Mouse (Mus musculus): ENCODE results near the gene Cttnbp2nl. TPM values are rescaled to one million over a fixed set of nuclear protein-coding genes. Genes with fewer than 3 reads are reported as not detected.

Gene Cttnbp2nl
- polyA plus RNA-seq, 1 experiment from 2014 or later = 55.7 TPM

DNA sequence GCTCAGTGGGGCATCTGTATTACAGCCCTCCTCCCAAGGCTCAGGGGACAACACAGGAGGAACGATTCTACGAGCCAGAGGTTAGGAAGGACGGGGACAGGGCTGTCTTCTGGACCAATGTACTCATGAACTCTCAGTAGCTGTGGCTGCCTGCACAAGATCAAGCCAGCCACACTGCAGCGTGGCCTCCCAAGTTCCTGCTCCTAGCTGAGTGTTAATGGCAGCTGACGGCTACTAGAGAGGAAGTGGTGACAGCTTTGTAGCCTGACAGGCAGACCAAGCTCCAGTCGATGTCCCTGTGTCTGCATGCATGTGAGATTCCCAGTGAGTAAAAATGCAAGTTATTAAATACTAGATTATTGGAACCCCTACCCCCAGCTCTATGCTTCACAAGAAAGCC lies 51.6 kb downstream of the Cttnbp2nl start:
- Histone ChIP-seq H3K27me3 (ENCODE audit: control insufficient read depth, insufficient read depth, low read length) (no peaks in the 10 kb centered on the region), H3K27ac (ENCODE audit: low read depth, low read length) (no peak overlapping the region), H3K9me3 (ENCODE audit: control insufficient read depth, low read length) (no peaks in the 10 kb centered on the region), H3K4me2 (ENCODE audit: low read depth) (no peak overlapping the region), H3K4me3 (ENCODE audit: low read depth, low read length) (no peak overlapping the region), H3K9ac (ENCODE audit: low read length) (no peak overlapping the region), H3K36me3 (ENCODE audit: control insufficient read depth, insufficient read depth, low read length) (peaks cover 17% of the 10 kb centered on the region), H3K4me1 (ENCODE audit: control insufficient read depth, insufficient read depth, low read length) (0 out of 2 replicates have a peak, but pooled peaks cover 3% of the 10 kb centered on the region)
- WGBS = 70% methylated on average over 6 of the region's 6 CpGs
- no peak for ATAC-seq (ENCODE audit: insufficient read depth, low FRiP score, low TSS enrichment)
- DNase-seq (ENCODE audit: low spot score) = no peak

DNA sequence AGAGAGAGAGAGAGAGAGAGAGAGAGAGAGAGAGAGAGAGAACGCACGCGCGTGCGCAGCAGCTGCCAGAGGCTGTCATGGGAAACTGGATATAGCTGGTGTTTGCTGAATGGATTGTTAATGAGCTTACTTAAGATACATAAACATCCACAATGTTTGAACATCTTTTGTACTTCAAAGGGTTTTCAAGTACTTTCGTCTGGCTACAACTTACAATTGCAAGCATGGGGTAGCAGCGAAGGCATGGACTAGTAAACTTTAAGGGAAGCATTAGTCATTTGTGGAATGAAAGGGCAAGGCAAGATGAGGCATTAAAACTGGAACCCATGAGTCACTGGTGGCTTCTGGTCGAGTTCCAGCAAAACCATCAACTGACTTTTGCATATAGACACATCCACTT lies 52.4 kb downstream of the Cttnbp2nl start:
- ATAC-seq (ENCODE audit: insufficient read depth, low FRiP score, low TSS enrichment) (no peak), DNase-seq (ENCODE audit: low spot score) (no peak)
- no peaks in the 10 kb centered on the region for H3K9me3 ChIP-seq (ENCODE audit: control insufficient read depth, low read length)
- 0 out of 2 replicates have a peak, but pooled peaks cover 3% of the 10 kb centered on the region for H3K4me1 ChIP-seq (ENCODE audit: control insufficient read depth, insufficient read depth, low read length)
- H3K4me3 ChIP-seq (ENCODE audit: low read depth, low read length) = no peak overlapping the region
- H3K27me3 ChIP-seq (ENCODE audit: control insufficient read depth, insufficient read depth, low read length) = no peaks in the 10 kb centered on the region
- H3K36me3 ChIP-seq (ENCODE audit: control insufficient read depth, insufficient read depth, low read length) = peaks cover 10% of the 10 kb centered on the region
- H3K4me2 ChIP-seq (ENCODE audit: low read depth) = no peak overlapping the region
- H3K27ac ChIP-seq (ENCODE audit: low read depth, low read length) = no peak overlapping the region
- 87% methylated on average over 8 of the region's 8 CpGs for WGBS
- no peak overlapping the region for H3K9ac ChIP-seq (ENCODE audit: low read length)

DNA sequence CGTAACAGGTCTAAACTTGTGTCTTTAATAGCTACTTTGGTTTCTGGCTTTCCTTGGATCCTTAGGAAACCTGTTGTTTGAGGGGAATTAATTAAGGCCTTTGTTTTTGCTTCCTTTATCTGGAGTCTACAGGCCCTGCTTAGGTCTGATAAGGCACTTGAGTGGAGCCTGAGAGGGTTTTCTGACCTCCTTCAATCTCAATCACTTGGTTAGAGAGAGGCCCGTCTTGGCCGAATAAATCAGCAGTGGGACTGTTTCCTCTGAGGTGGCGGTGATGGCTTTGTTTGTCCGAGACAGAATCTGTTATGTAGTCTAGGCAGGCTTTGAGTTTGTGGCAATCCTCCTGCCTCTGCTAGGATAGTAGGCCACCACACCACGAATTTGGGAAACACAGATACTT lies 55.4 kb downstream of the Cttnbp2nl start:
- Histone ChIP-seq H3K4me2 (ENCODE audit: low read depth) (no peak overlapping the region), H3K9me3 (ENCODE audit: control insufficient read depth, low read length) (no peaks in the 10 kb centered on the region), H3K9ac (ENCODE audit: low read length) (no peak overlapping the region), H3K4me3 (ENCODE audit: low read depth, low read length) (no peak overlapping the region), H3K4me1 (ENCODE audit: control insufficient read depth, insufficient read depth, low read length) (0 out of 2 replicates have a peak, but pooled peaks cover 3% of the 10 kb centered on the region), H3K27ac (ENCODE audit: low read depth, low read length) (no peak overlapping the region), H3K27me3 (ENCODE audit: control insufficient read depth, insufficient read depth, low read length) (no peaks in the 10 kb centered on the region), H3K36me3 (ENCODE audit: control insufficient read depth, insufficient read depth, low read length) (no peaks in the 10 kb centered on the region)
- ATAC-seq (ENCODE audit: insufficient read depth, low FRiP score, low TSS enrichment) (no peak), DNase-seq (ENCODE audit: low spot score) (no peak)
- WGBS = 53% methylated on average over 6 of the region's 6 CpGs

GRCm38 (mm10) chr3:104995707-104996106 lies 57.2 kb downstream of the Cttnbp2nl start:
- H3K27ac ChIP-seq (ENCODE audit: low read depth, low read length) = no peak overlapping the region
- H3K9ac ChIP-seq (ENCODE audit: low read length) = no peak overlapping the region
- no peaks in the 10 kb centered on the region for H3K27me3 ChIP-seq (ENCODE audit: control insufficient read depth, insufficient read depth, low read length)
- 85% methylated on average over 7 of the region's 7 CpGs for WGBS
- H3K4me3 ChIP-seq (ENCODE audit: low read depth, low read length) = no peak overlapping the region
- 0 out of 2 replicates have a peak, but pooled peaks cover 3% of the 10 kb centered on the region for H3K4me1 ChIP-seq (ENCODE audit: control insufficient read depth, insufficient read depth, low read length)
- DNase-seq (ENCODE audit: low spot score) (no peak), ATAC-seq (ENCODE audit: insufficient read depth, low FRiP score, low TSS enrichment) (no peak)
- H3K4me2 ChIP-seq (ENCODE audit: low read depth) = no peak overlapping the region
- H3K9me3 ChIP-seq (ENCODE audit: control insufficient read depth, low read length) = no peaks in the 10 kb centered on the region
- no peaks in the 10 kb centered on the region for H3K36me3 ChIP-seq (ENCODE audit: control insufficient read depth, insufficient read depth, low read length)

GRCm38 (mm10) chr3:104994415-104994841 lies 58.5 kb downstream of the Cttnbp2nl start:
- Histone ChIP-seq H3K4me3 (ENCODE audit: low read depth, low read length) (no peak overlapping the region), H3K4me2 (ENCODE audit: low read depth) (no peak overlapping the region; the same call in 1 of the 2 replicates), H3K9me3 (ENCODE audit: control insufficient read depth, low read length) (no peaks in the 10 kb centered on the region), H3K36me3 (ENCODE audit: control insufficient read depth, insufficient read depth, low read length) (no peaks in the 10 kb centered on the region), H3K27me3 (ENCODE audit: control insufficient read depth, insufficient read depth, low read length) (no peaks in the 10 kb centered on the region), H3K9ac (ENCODE audit: low read length) (peak overlapping the region; percentile 28; the same call in 1 of the 2 replicates), H3K4me1 (ENCODE audit: control insufficient read depth, insufficient read depth, low read length) (0 out of 2 replicates have a peak, but pooled peaks cover 3% of the 10 kb centered on the region), H3K27ac (ENCODE audit: low read depth, low read length) (peak overlapping the region; percentile 56; the same call in 1 of the 2 replicates)
- ATAC-seq (ENCODE audit: insufficient read depth, low FRiP score, low TSS enrichment) (no peak), DNase-seq (ENCODE audit: low spot score) (no peak)
- WGBS = 53% methylated on average over 3 of the region's 3 CpGs

- Histone ChIP-seq H3K4me1 (ENCODE audit: control insufficient read depth, insufficient read depth, low read length) (0 out of 2 replicates have a peak, but pooled peaks cover 3% of the 10 kb centered on the region), H3K9ac (ENCODE audit: low read length) (peak overlapping the region; percentile 28), H3K9me3 (ENCODE audit: control insufficient read depth, low read length) (no peaks in the 10 kb centered on the region), H3K27me3 (ENCODE audit: control insufficient read depth, insufficient read depth, low read length) (no peaks in the 10 kb centered on the region), H3K36me3 (ENCODE audit: control insufficient read depth, insufficient read depth, low read length) (no peaks in the 10 kb centered on the region), H3K4me2 (ENCODE audit: low read depth) (no peak overlapping the region), H3K27ac (ENCODE audit: low read depth, low read length) (no peak overlapping the region), H3K4me3 (ENCODE audit: low read depth, low read length) (no peak overlapping the region)
- 26% methylated on average over 4 of the region's 4 CpGs for WGBS
- DNase-seq (ENCODE audit: low spot score) = no peak
- ATAC-seq (ENCODE audit: insufficient read depth, low FRiP score, low TSS enrichment) = peak; percentile 73
Observed at GRCm38 (mm10) chr3:104993800-104994199, 59.1 kb downstream of the Cttnbp2nl start.

GRCm38 (mm10) chr3:104992709-104993388 lies 60.1 kb downstream of the Cttnbp2nl start:
- WGBS = 14% methylated on average over 23 of the region's 23 CpGs
- peak; percentile 90 for DNase-seq (ENCODE audit: low spot score)
- Histone ChIP-seq H3K27me3 (ENCODE audit: control insufficient read depth, insufficient read depth, low read length) (no peaks in the 10 kb centered on the region), H3K4me3 (ENCODE audit: low read depth, low read length) (no peak overlapping the region), H3K9me3 (ENCODE audit: control insufficient read depth, low read length) (no peaks in the 10 kb centered on the region), H3K4me1 (ENCODE audit: control insufficient read depth, insufficient read depth, low read length) (no peaks in the 10 kb centered on the region), H3K4me2 (ENCODE audit: low read depth) (peak overlapping the region; percentile 14; the same call in 1 of the 2 replicates), H3K9ac (ENCODE audit: low read length) (no peak overlapping the region), H3K36me3 (ENCODE audit: control insufficient read depth, insufficient read depth, low read length) (no peaks in the 10 kb centered on the region), H3K27ac (ENCODE audit: low read depth, low read length) (no peak overlapping the region)
- peak; percentile 62 for ATAC-seq (ENCODE audit: insufficient read depth, low FRiP score, low TSS enrichment)

GRCm38 (mm10) chr3:104991703-104992102 lies 61.2 kb downstream of the Cttnbp2nl start:
- Histone ChIP-seq H3K27ac (ENCODE audit: low read depth, low read length) (no peak overlapping the region), H3K9ac (ENCODE audit: low read length) (no peak overlapping the region), H3K36me3 (ENCODE audit: control insufficient read depth, insufficient read depth, low read length) (no peaks in the 10 kb centered on the region), H3K4me3 (ENCODE audit: low read depth, low read length) (no peak overlapping the region), H3K4me1 (ENCODE audit: control insufficient read depth, insufficient read depth, low read length) (no peaks in the 10 kb centered on the region), H3K27me3 (ENCODE audit: control insufficient read depth, insufficient read depth, low read length) (no peaks in the 10 kb centered on the region), H3K9me3 (ENCODE audit: control insufficient read depth, low read length) (no peaks in the 10 kb centered on the region), H3K4me2 (ENCODE audit: low read depth) (no peak overlapping the region)
- WGBS = 86% methylated on average over 5 of the region's 5 CpGs
- ATAC-seq (ENCODE audit: insufficient read depth, low FRiP score, low TSS enrichment) (no peak), DNase-seq (ENCODE audit: low spot score) (no peak)

- Histone ChIP-seq H3K4me2 (ENCODE audit: low read depth) (no peak overlapping the region), H3K27me3 (ENCODE audit: control insufficient read depth, insufficient read depth, low read length) (no peaks in the 10 kb centered on the region), H3K36me3 (ENCODE audit: control insufficient read depth, insufficient read depth, low read length) (no peaks in the 10 kb centered on the region), H3K4me3 (ENCODE audit: low read depth, low read length) (no peak overlapping the region), H3K9me3 (ENCODE audit: control insufficient read depth, low read length) (no peaks in the 10 kb centered on the region), H3K9ac (ENCODE audit: low read length) (no peak overlapping the region), H3K27ac (ENCODE audit: low read depth, low read length) (no peak overlapping the region), H3K4me1 (ENCODE audit: control insufficient read depth, insufficient read depth, low read length) (no peaks in the 10 kb centered on the region)
- no peak for ATAC-seq (ENCODE audit: insufficient read depth, low FRiP score, low TSS enrichment)
- WGBS = 83% methylated on average over 5 of the region's 5 CpGs
- no peak for DNase-seq (ENCODE audit: low spot score)
Observed at GRCm38 (mm10) chr3:104987884-104988283, 65.1 kb downstream of the Cttnbp2nl start.

All from neural tube, embryonic 11.5 days (tissue).